Mouse (Mus musculus): ENCODE results near the gene Lgals8.
"Not testable (repeated sequence)": the region's sequence is repeated elsewhere in the genome, so short reads cannot be mapped to it uniquely, and the experiment has no call there.

The Lgals8 gene

DNA sequence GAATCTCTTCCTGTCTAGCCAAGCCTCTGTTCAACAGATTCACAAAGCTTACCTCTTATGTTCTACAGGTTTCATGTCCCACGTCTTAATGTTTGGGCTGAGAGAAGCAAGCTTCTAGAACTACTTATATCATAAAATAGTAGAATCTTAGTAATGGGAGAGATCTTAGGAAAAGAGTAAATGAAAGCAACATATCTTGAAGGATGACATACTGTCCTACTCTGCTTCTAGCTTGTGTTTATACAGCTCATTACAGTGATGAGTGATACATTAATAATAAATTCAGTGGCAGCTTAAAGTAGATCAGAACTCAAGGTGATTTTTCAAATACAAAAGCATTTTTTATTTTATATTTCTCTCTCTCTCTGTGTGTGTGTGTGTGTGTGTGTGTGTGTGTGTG is at the start of gene Lgals8:
Gene Lgals8 (minus strand): TSS at position 101 of the 400 bp plus-strand sequence.
- no peak for DNase-seq (ENCODE audit: low spot score in 2 of 2)

DNA sequence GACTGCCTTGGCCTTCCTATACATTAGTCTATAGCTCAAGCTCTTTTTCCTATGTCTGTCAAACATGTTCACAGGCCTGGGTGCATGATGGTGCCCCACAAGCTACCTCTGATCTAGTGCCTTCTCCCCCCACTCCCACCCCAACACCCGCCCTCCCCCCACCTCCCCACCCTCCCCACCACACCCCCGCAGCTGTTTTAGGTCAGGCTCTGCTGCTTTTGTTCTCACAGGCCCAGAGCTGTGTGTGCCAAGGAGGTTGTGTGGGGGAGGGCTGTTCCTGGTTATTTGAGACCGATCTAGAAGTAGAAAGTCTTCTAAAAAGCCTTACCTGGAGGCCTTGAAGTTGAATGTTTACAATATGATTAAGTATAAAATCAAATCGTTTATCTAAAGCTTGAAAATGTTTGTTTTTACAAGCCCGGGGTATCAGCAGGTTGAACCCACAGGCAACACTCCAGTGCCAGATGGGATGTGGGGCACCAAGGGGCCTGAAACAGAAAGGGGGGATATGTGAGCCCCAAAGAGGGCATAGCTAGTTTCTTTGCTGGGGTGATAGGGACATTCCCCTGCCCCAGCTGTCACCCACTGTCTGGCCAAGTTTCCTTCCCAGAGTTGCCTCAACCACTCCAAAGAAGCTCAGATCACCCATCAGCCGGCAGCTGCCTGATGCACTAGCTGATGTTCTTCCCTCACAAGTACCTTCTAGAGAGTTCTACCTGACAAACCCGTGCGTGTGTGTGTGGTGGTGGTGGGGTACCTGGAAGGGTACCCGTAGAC is 46.6 kb upstream of the Lgals8 start:
- DNase-seq (ENCODE audit: low spot score in 2 of 2): no peak

DNA sequence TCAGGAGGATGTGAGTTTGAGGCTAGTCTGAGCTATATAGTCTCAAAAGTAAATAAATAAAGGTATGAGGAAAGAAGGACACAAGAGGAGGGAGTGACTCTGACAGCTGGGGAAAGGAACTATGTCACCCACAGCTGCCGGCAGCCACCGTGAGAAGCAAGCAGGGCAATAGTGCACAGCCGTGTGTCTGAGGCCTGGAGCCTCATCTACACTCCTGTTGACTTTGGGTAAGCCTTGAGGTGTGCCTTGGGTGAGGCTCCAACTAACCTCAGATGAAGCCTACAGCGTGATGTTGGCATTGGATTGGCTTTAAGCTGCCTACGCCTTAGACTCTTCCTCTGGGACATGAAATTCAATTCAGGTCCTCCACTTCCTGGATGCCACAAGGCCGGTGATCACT is 45.3 kb upstream of the Lgals8 start:
- DNase-seq (ENCODE audit: low spot score in 2 of 2): no peak

DNA sequence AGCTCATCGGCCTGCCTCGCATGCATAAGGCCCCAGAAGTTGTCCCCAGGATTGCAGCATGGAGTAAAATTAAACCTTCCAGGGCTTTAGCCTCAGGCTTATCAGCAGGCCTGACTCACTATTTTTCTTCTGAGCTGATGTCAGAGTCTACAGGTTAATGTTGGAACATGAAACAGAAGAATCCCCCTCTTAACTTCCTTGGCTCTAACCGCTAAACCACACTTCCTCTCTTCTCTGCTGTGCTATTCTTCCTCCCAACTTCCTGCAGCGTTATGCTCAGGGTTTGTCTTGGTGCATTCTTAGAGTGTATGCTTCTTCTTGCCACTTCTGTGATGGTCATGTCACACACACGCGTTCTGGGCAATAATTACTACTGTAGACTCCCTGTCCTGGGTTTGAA is 42.7 kb upstream of the Lgals8 start:
- peak; percentile 4 to 21 for DNase-seq (ENCODE audit: low spot score in 2 of 2)

DNA sequence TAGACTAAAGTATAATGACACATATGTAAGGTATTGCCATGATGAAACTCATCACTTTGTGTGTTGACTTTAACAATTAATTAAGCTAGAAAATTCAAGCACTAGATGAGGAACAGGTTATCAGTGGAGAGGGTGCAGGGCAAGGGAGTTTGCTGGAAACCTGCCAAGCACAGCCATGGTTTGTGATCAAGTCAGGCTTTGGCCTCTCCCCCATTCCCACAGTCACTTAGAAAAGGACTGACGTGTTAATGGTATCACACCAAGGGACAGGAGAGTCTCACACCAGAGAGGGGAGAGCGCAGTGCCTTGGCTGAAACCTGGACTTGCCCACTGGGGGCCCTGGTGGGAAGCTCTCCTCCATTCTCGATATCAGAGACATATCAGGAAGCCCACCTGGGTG is 40.6 kb upstream of the Lgals8 start:
- no peak for DNase-seq (ENCODE audit: low spot score in 2 of 2)

DNA sequence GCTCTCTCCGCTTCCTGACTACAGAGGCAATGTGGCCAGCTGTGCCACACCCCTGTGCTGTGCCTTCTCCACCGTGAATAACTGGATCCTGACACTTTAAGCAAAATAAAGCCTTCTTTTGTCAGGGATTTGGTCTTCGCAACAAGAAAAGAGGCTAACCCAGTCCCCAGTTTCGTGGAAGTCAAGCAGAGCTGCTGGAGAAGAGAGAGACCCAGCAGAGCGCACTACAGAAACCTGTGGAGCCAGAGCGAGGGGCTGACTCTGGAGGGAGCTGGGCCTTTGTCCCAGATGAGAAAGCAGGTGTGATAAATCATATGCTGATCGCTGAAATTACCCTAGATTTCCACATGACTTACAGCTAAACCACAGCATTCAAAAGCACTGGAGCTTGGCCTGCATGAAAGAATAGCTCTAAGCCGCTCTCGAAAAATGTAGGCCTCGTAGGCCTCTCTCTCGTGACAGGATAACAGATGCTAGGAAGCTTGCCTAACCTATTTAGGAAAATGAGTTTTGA is 38.6 kb upstream of the Lgals8 start:
- peak in 1 of 2 experiments; percentile 37 for DNase-seq (ENCODE audit: low spot score in 2 of 2)

DNA sequence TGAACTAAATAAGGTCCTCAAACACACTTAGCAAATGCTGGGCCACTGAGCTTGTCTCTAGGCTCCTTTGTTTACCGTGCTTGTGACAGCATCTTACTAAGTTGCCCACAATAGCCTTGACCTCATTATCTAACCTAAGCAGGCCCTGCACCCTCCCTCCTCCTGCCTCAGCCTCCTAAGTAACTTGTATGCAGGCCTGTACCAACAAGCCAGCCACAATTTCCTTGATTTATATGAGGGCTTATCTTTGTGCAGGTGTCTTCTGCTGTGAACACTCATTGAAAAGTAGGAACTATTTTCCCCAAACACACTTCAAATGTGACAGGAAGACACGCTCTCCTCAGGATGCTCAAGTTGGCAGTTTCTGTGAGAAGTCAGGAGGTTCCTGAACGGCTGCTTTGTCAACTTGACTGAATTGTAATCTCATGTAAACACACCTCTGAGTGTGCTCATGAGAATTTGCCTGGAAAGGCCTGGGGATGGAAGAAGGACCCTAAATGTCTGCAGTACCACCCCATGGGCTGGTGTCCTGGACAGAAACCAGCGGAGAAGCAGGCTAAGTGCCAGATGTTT is 38.0 kb upstream of the Lgals8 start:
- no peak for DNase-seq (ENCODE audit: low spot score in 2 of 2)

DNA sequence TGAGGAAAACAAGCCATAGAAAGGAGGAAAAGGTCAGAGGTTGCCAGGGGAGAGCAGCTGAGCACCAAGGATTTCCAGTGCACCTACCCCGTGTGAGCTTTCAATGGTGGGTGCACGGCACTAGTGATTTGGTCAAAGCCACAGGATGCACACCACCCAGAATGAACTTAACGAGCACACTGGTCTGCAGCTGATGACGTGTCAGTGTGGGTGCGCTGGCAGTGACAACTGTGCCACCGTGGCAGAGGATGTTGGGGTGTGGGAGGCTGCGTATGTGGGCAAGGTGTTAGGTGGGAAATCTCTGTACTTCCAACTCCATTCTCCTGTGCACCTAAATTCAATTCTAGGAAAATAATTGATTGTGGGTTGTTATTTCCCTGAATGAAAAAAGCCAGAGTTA is 34.4 kb upstream of the Lgals8 start:
- peak in 1 of 2 experiments; percentile 19 for DNase-seq (ENCODE audit: low spot score in 2 of 2)

DNA sequence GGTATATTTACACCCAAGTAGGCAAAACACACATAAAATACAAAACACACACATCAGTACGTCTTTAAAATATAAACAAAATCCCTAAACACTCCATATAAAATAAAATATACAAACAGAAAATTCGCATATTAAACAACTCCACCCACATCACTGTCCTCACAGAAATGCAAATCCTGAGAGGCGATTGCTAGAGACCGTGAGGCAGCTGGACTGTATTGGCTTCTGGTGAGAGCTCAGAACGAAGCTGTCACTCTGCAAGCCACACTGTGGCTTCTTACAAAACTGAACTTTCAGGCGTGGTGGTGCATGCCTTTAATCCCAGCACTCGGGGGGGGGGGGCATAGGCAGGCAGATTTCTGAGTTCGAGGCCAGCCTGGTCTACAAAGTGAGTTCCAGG is 33.1 kb upstream of the Lgals8 start:
- no peak for DNase-seq (ENCODE audit: low spot score in 2 of 2)

DNA sequence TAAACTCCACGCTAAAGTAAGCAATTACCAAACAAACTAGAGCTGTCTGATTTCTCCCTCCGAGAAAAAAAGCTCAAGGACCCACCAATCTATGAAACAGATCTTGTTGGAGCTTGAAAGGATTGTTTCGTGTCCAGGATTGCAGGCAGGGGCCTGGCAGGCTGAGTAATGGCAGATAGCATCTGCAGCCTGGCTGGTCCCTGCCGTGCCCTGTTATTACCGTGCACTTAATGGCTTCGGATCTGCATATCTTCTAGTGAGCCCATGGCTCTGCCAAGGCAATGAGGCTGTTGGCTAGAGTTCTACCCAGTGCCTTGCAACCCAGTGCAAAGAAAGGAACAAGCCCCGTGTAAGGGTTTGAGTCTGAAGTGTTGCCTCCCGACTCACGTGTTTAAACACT is 30.0 kb upstream of the Lgals8 start:
- DNase-seq (ENCODE audit: low spot score in 2 of 2): no peak

DNA sequence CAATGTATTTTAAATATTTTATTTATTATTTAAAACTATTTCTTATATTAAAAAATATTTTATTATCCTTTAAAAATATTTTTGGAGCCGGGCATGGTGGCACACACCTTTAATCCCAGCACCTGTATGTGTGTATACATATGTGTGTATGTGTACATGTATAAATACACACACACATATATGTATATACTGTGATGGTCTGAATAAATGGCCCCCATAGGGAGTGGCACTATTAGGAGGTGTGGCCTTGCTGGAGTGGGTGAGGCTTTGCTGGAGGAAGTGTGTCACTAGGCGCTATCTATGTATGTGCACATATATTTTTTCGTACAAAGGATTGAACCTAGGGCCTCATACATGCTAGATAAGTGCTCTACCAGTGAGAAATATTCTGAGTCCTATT is 27.8 kb upstream of the Lgals8 start:
- no peak for DNase-seq (ENCODE audit: low spot score in 2 of 2)

DNA sequence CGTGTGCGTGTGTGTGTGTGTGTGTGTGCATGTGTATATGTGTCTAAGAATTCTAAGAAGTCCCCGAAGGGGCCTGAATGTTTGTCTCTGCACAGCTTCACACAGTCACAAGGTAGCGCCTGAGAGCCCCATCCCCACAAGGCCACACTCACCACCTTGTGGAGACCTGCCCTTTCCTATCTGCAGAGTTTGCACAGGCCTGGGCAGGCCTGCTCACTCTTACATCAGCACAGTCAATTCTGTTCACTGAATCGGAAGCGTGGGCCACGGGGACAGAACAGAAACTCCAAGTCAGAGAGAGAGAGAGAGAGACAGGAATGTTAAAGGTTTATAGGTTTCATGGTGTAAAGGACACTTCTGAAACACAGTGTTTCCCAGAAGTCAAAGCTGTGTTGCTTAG is 20.9 kb upstream of the Lgals8 start:
- DNase-seq (ENCODE audit: low spot score in 2 of 2): no peak

DNA sequence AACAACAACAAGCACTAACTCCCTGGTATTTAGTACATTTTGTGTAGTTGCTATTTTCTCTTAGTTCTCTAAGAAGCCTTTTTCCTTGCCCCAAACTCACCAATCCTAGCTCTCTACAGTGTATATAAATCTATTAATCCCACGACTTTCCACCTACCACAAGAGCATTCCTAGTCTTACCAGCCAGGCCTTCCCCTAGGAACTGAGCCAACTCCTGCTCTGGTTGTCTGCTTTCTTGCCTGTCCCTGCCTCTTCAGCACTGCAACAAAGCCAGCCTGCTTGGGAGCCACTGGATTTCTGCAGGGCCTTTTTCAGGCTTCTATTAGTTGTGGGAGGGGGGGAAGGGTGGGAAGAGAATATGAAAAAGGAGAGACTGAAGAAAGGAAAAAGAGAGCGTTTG is 20.5 kb upstream of the Lgals8 start:
- no peak for DNase-seq (ENCODE audit: low spot score in 2 of 2)

DNA sequence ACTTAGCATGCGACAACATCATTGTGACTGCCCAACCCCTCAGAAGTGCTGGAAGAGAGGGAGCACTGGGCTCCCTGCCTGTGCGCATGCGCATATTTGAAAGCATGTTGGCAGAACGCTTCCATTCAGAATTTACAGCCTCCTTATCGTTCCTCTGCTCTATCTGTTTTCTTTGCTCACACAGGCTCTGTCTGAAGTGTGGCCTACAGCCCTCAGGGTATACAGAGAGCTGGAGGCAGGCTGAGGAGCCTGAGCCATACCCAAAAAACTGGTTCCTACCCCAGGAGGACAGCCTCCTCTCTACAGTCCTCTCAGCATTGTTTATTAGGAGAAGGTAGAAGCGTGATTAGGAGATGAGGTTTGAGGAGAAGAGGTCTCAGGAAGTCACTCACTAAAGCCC is 15.1 kb upstream of the Lgals8 start:
- no peak for DNase-seq (ENCODE audit: low spot score in 2 of 2)

DNA sequence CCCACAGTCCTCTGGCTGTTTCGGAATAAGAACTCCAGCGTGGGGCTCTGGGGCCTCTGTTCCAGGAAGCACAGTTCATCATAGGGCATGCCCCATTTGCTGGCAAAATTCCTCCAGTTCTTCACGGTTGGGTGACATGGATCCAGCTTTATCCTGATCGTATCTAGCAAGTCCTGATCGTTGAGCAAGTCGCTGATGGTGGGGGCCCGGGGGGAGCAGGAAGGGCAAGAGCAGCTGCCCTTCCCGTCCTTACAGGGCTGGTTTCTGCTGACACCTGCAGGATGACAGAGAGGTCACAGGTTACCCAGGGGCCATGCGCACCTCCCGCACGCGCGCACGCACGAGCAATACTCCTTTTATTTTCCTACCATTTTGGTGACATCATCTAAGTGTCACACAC is 13.6 kb upstream of the Lgals8 start:
- no peak for DNase-seq (ENCODE audit: low spot score in 2 of 2)

DNA sequence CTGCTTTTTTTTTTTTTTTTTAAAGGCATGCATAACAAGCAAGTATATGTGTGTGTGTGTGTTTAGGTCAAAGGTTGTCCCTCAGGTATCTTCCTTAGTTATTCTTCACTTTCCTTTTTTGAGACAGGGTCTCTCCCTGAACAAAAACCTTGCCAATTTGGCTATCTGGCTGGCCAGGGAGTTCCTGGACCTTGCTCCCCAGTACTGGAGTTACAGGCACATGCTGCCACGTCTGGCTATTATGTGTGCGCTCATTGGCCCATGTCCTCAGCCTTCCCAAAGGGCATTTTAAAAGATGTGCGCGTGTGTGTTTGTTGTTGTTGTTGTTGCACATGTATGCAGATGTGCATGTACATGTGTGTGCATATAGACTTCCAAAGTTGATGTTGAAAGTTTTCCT is 12.1 kb upstream of the Lgals8 start:
- no peak for DNase-seq (ENCODE audit: low spot score in 2 of 2)

DNA sequence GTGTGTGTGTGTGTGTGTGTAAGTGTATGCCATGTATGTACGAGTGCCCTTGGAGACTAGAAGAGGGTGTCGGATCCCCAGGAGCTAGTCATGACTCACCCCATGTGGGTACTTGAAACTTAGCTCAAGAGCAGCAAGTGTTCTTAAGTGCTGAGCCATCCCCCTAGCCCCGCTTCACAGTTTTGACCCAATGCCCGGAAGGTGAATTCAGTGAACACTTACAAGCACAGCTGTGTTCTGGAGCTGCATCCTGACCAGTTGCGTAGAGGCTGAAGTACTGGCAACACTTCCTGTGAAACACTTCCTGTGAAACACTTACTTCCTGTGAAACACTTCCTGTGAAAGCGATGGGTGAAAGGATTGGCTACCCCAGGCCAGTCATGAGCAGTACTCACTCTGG is 10.5 kb upstream of the Lgals8 start:
- DNase-seq (ENCODE audit: low spot score in 2 of 2): peak; percentile 20 to 32

DNA sequence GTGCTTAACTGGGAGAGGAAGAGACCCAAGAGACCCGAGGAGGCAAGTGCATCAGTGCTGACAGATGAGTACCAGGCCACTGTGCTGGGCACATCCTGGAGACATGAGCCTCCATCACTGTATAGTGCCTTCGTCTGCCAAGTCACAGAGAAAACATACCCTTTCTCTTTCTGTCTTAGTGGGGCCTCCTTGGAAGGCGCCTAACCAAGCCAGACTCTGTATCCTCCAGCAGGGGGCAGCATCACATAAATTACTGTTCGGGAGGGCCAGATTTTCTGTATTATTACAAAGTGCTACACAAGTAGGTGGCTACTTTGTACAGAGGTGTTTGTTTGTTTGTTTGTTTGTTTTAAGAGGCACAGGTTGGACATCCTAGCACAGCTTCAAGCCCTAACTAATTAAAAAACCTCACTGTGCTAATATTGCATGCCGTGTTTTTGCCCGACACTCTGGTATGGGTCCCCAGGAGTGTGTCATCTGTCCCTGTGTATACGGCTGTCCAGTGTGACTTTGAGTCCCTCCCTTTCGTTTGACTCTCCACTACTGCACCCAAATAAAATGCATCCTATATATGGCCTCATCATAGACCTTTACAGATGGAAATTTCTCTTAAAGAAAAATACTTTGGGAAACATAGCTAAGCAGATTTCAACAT is 9.1 kb upstream of the Lgals8 start:
- peak; percentile 66 to 86 for DNase-seq (ENCODE audit: low spot score in 2 of 2)

DNA sequence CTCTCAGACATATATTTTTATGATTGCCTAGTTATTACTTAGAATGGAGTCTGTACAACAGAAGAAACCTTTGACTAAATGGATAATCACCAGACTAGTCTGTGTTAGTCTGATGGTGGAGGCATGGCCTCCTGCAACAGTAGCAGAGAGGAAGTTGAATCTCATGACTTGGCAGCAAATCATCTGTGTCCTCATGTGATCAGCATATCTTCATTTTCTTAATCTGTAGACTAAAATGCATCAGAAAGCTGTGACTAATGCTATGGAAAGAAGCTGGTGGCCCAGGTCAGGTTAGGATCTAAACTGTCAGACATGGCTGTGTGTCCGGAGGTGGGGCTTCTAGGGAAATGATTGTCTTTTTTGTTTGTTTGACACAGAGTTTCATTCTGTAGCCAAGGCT is 3.7 kb upstream of the Lgals8 start:
- peak in 1 of 2 experiments; percentile 69 for DNase-seq (ENCODE audit: low spot score in 2 of 2)

DNA sequence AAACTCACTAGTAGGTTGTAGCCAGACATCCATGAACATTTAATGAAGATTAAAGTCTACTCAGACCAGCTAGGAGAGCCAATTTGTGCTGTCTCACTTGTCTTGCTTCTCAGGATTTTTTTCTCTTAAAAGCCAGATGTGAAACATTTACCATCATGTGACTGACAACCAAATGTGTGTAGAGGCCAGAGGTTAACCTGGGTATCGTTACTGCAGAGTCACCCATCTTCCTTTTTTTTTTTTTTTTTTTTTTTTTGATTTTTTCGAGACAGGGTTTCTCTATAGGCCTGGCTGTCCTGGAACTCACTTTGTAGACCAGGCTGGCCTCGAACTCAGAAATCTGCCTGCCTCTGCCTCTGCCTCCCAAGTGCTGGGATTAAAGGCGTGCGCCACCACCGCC is 585 bp downstream of the Lgals8 start:
- not testable (repeated sequence) for DNase-seq (ENCODE audit: low spot score in 2 of 2)

DNA sequence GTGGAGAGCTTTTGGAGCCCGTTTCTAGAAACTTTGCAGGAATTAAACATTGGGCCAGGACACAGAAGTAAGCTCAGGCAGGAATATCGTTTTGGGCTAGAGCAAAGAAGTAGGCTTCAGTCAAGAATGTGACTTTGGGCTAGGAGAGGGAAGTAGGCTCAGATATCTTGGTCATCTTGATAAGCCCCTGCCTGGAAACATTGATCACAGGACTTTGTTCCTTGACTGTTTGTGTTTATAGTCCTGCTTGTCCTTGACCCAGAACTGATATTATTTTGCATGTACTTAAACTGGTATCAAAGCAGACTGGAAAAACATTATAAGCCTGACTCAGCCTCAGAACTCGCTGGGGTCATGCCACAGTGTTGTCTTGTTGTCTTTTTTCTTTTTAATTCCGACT is 2.1 kb downstream of the Lgals8 start:
- no peak for DNase-seq (ENCODE audit: low spot score in 2 of 2)

DNA sequence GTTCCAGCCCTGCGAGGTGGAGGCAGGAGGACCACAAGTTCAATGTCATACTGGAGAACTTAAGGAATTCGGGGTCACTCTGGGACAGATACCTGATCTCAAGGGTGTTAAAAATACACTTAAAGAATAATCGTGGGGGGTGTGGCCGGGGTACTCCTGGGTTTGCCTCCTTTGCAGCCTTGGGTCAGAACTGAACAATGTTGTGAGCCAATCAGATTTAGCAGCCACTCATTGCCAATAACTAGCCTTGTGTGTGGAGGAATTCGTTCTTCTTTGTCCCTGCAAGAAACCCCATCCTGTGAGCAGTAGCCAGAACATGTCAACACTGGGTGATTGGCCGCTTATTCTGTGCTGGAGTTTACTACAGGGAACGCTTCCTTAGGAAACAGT is 3.0 kb downstream of the Lgals8 start:
- no peak for DNase-seq (ENCODE audit: low spot score in 2 of 2)

Measured in natural killer cell, adult 2 months (primary cell).